Mouse (Mus musculus) midbrain, embryonic 10.5 days (tissue): ENCODE data around the gene Zkscan3. TPM values are rescaled to one million over a fixed set of nuclear protein-coding genes. Genes with fewer than 3 reads are reported as not detected.
"Not testable (repeated sequence)": the region's sequence is repeated elsewhere in the genome, so short reads cannot be mapped to it uniquely, and the experiment has no call there.

Source experiments
- DNase-seq: peaks from one replicate; pipeline ENCODE4 v3.0.0-alpha.2; 2017; ENCODE audit warnings: low spot score
- H3K27ac ChIP-seq: fragments of 300-500 bp; sonication (generic); replicated peaks from 2 replicates; pipeline ENCODE4 v1.5.1; 2016; ENCODE audit warnings: mild to moderate bottlenecking
- H3K27me3 ChIP-seq: fragments of 300-500 bp; sonication (generic); 2 replicates; pipeline ENCODE4 v1.6.1; 2016; ENCODE audit warnings: low read depth, mild to moderate bottlenecking; ENCODE audit not compliant: poor library complexity, severe bottlenecking
- H3K36me3 ChIP-seq: fragments of 300-500 bp; sonication (generic); 2 replicates; pipeline ENCODE4 v1.6.1; 2016; ENCODE audit warnings: mild to moderate bottlenecking, moderate library complexity
- H3K4me1 ChIP-seq: fragments of 300-500 bp; sonication (generic); 2 replicates; pipeline ENCODE4 v1.6.1; 2016
- H3K4me3 ChIP-seq: fragments of 300-500 bp; sonication (generic); 2 replicates; pipeline ENCODE4 v1.5.1; 2016; ENCODE audit warnings: mild to moderate bottlenecking, moderate library complexity
- H3K9me3 ChIP-seq: fragments of 300-500 bp; sonication (generic); replicated peaks from 2 replicates; pipeline ENCODE4 v1.6.1; 2016; ENCODE audit warnings: mild to moderate bottlenecking
- WGBS: fragments of 180-500 bp; shearing (Covaris S2); methylation state at CpG from one replicate; pipeline ENCODE4 v1.1.7; 2016; 5-methylcytosine and 5-hydroxymethylcytosine counted together
- polyA plus RNA-seq: library from polyadenylated mRNA; unstranded; fragments of >200 nt; fragmentation: Nextera tagmentation; extraction: Ambion mirVana; gene quantifications from 2 replicates; pipeline ENCODE4 v1.2.1, GENCODE M21; 2016

Zkscan3 gene
- polyA plus RNA-seq, 1 experiment from 2014 or later = 87.1 TPM

DNA sequence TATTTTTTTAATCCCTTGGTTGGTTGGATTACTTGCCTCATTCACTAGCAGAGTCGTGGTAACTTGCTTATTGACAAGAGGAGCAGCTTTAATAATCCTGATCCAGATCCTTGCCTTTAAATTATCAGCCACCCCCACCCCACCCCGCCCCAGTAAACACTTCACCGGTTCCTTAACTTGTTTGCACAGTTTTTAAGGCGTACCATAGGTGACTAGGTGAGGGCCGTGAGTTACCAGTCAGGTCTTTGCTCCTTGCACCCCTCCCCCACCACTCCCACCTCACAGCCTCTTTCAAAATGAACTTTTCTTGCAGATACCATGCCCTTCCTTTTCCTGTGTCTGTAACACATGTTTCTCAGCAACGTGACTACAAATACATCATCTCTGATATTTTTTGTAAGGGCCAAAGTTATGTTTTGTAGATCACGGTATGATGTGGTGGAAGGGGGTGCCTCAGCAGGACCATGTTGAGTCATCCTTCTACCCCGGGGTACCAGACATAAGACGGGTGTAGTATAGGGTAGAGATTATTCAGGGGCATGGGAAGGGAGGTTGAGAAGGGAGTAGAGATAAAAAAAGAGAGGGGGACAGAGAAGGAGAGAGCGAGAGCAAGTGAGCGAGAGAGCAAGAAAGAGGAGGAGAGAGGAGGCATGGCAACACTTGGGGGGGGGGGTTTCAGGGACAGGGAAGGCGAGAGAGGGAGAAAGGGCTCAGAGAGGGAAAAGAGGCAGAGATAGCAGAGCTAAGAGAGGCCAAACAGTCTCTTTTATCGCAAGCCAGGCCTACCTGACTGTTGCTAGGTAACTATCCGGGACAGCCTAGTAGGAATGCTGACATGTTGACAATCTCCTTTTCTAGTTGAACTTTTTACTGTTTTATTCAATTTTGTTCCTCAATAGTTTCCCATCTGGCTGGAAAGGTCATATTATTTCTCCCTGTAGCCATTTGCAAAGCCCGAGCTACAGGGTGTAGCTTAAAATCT lies 12.0 kb upstream of the Zkscan3 start:
- Histone ChIP-seq H3K27ac (no peak overlapping the region), H3K9me3 (no peaks in the 10 kb centered on the region), H3K36me3 (no peaks in the 10 kb centered on the region), H3K4me3 (no peak overlapping the region), H3K4me1 (peaks cover 7% of the 10 kb centered on the region), H3K27me3 (no peaks in the 10 kb centered on the region)
- DNase-seq = no peak
- 71% methylated on average over 15 of the region's 15 CpGs for WGBS

DNA sequence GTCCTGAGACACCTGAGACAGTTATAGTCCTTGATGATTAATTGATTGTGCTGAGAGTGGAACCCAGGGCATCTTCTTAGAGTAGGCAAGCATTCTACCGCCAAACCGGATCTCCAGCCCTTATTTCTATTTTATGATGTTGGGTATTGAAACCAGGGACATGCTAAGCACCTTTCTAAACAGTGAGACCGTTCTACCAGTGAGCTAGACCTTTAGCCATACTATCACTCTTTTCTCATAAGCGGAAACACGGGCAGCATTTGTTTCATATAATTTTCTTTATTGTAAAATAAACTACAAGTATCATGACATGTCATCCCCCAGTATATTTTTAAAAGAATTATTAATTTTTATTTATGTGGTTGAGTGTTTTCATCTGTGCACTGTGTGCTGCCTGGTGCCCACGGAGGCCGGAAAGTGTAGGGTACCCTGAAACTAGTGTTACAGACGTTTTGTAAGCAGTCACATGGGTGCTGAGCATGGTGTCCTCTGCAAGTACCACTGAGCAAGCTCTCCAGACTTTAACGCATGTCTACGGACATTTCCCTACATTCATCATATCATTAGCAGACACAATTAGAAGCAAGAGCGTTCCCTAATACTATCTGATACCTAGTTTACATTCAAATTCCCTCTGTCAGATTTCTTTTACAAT lies 6.4 kb upstream of the Zkscan3 start:
- WGBS = 54% methylated on average over 11 of the region's 11 CpGs
- Histone ChIP-seq H3K9me3 (no peaks in the 10 kb centered on the region), H3K4me1 (peaks cover 17% of the 10 kb centered on the region), H3K27ac (peak overlapping the region; percentile 87), H3K27me3 (peaks cover 4% of the 10 kb centered on the region; the same call in 1 of the 2 replicates), H3K4me3 (peak overlapping the region; percentile 60), H3K36me3 (no peaks in the 10 kb centered on the region)
- no peak for DNase-seq

DNA sequence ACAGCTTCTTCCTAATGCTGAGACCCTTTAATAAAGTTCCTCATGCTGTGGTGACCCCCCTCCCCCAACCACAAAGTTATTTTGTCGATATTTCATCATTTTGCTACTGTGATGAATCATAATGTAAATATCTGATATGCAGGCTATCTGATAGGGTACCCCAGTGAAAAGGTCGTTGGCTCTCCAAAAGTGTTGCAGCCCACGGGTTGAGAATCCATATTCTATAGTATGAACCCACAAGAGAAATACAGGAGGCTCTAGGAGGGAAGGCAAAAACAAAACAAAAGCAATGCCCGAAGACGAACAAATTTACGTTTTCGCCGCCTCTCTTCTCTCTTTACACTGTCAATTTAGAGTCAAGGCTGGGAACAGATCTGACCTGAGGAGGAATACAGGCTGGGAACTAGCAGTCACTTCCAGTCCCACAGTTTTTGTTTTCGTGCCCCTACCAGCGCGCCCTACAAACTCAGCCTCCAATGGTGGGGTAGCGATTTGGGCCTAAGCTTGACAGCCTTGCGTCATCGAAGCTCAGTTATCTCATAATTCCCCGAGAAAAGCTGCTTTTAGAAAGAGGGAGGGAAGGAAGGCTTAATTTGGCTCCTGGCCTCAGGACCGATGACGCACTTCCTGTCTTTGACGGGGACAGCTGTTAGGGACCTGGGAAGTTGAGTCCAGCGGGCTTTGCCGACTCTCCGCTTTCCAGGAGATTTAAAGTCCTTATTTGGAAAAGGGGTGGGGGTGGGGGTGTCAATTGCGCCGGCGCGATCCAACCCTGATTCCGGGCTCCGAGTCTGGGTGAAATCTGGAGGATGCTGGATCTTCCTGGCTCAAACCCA lies 5.6 kb upstream of the Zkscan3 start:
- Histone ChIP-seq H3K9me3 (no peaks in the 10 kb centered on the region), H3K27ac (peak overlapping the region; percentile 87), H3K4me1 (peaks cover 17% of the 10 kb centered on the region), H3K36me3 (no peaks in the 10 kb centered on the region), H3K4me3 (peak overlapping the region; percentile 60), H3K27me3 (peaks cover 4% of the 10 kb centered on the region; the same call in 1 of the 2 replicates)
- peak; percentile 77 for DNase-seq
- WGBS = 4% methylated on average over 27 of the region's 27 CpGs

DNA sequence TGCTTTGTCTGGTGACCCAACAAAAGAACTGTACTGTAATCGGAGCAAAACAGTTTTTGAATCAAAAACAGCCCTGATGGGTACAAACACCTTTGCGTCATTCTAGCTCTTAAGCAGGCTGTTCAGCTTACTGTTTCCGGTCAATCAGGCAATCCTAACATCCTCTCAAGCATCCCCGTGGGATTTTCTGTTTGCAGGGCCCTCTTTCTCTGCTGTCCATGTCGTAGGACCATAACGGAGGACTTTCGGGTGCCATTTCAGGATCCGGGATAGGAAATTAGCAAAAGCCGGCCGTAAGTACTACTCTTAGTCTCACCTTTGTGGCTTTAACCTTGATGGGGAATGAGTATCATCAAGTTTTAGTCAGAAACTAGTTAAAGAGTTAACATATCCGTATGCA lies 4.8 kb upstream of the Zkscan3 start:
- 79% methylated on average over 11 of the region's 11 CpGs for WGBS
- peaks cover 17% of the 10 kb centered on the region for H3K4me1 ChIP-seq
- peaks cover 4% of the 10 kb centered on the region; the same call in 1 of the 2 replicates for H3K27me3 ChIP-seq
- H3K4me3 ChIP-seq = peak overlapping the region; percentile 60; the same call in 1 of the 2 replicates
- DNase-seq = no peak
- no peak overlapping the region; the same call in 1 of the 2 replicates for H3K27ac ChIP-seq
- H3K9me3 ChIP-seq = no peaks in the 10 kb centered on the region
- H3K36me3 ChIP-seq = no peaks in the 10 kb centered on the region

DNA sequence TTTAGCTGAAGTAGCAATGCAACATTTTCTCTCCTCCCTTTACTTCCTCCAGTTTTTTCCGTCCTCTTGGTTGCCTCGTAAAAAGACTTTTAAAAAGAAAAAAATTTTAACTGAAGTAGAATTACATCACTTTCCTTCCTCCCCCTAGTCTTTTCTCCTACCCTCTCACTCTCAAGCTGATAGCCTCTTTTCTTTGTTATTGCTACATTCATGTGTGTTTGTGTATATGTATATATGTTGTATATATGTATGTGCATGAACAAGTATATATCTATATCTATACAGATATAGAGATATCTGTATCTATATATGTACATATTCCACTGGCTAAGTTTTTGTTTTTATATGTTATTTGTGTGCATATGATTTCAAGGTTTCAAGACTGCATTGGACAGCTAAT lies 293 bp upstream of the Zkscan3 start:
- H3K4me3 ChIP-seq = peak overlapping the region; percentile 88
- H3K27me3 ChIP-seq = peaks cover 4% of the 10 kb centered on the region; the same call in 1 of the 2 replicates
- H3K27ac ChIP-seq = peak overlapping the region; percentile 93
- WGBS = 0% methylated on average over 2 of the region's 2 CpGs
- peaks cover 21% of the 10 kb centered on the region for H3K4me1 ChIP-seq
- no peaks in the 10 kb centered on the region for H3K9me3 ChIP-seq
- H3K36me3 ChIP-seq = peaks cover 24% of the 10 kb centered on the region
- no peak for DNase-seq

DNA sequence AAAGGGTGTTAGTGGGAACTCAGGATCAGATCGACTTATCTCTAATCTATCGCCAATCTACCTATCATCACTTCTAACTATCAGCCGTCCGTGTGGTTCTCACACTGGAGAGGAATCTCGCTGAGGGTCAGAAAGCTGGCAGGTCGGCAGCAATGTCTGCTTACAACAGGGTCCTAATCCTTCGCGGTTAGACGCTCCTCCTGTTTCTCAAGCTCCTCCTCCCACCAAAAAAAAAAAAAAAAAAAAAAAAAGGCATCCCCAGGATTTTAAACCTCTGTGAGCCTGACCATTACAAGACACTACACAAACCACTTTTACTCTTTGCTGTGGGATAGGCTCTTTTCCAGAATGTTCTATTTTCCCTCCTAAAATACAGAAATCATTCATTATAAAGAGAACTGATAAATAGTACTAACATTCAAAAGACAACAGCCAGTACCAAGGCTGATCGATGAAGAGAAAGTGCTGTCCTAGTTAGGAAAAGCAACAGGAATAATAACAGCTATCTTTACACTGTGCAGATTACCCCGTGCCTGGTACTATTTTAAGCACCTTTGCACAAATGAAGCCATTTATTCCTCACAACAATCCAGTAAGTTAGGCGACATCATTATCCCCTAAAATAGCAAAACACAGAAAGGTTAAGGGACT lies 794 bp downstream of the Zkscan3 start:
- H3K36me3 ChIP-seq = peaks cover 34% of the 10 kb centered on the region
- no peaks in the 10 kb centered on the region for H3K9me3 ChIP-seq
- DNase-seq = peak; percentile 13
- peak overlapping the region; percentile 88 for H3K4me3 ChIP-seq
- peaks cover 17% of the 10 kb centered on the region for H3K4me1 ChIP-seq
- H3K27me3 ChIP-seq = no peaks in the 10 kb centered on the region; the same call in 1 of the 2 replicates
- H3K27ac ChIP-seq = peak overlapping the region; percentile 93
- 13% methylated on average over 12 of the region's 12 CpGs for WGBS

DNA sequence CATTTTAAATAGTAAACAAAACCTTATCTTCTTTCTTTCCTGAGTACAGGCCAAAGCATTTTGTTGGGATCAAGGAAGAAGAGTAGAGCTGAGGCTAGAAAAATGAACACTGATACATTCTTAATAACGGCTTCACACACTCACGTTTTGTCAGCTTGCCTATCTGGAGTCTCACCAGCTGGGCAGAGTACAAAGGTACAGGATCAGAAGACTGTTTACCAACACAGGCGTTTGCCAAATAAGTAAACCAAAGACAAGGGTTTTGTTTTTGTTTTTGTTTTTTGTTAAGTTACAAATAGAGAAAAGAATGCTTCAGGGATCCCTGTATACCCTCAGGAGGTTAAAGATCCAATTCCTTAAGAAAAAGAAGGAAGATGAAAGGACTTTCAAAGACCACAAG lies 1.4 kb downstream of the Zkscan3 start:
- 87% methylated on average over 3 of the region's 3 CpGs for WGBS
- Histone ChIP-seq H3K36me3 (peaks cover 40% of the 10 kb centered on the region), H3K9me3 (no peaks in the 10 kb centered on the region), H3K27me3 (no peaks in the 10 kb centered on the region; the same call in 1 of the 2 replicates), H3K4me3 (peak overlapping the region; percentile 88), H3K4me1 (peaks cover 17% of the 10 kb centered on the region), H3K27ac (no peak overlapping the region)
- no peak for DNase-seq

DNA sequence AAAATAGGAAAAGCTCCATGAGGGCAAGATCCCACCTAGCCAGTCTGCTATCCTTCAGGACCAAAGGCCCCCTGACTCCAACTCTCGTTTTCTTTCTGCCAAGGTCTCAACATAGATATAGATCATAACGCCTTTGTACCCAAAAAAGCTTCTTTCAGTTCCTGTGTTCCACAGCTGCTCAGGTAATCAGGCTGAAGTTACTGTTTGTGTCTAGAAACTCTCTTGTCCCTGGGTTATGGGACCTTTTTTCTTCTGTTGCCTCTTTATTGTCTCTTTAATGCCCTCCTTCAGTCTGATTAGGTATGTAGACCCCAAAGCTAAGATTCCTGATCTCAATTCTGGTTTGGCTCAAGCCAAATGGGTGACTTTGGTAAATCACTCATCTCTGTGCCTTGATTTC lies 5.1 kb downstream of the Zkscan3 start:
- Histone ChIP-seq H3K27me3 (no peaks in the 10 kb centered on the region), H3K27ac (no peak overlapping the region), H3K9me3 (0 out of 2 replicates have a peak, but pooled peaks cover 2% of the 10 kb centered on the region), H3K36me3 (peaks cover 77% of the 10 kb centered on the region), H3K4me3 (no peak overlapping the region), H3K4me1 (peaks cover 17% of the 10 kb centered on the region)
- 91% methylated on average over 2 of the region's 2 CpGs for WGBS
- DNase-seq = no peak

DNA sequence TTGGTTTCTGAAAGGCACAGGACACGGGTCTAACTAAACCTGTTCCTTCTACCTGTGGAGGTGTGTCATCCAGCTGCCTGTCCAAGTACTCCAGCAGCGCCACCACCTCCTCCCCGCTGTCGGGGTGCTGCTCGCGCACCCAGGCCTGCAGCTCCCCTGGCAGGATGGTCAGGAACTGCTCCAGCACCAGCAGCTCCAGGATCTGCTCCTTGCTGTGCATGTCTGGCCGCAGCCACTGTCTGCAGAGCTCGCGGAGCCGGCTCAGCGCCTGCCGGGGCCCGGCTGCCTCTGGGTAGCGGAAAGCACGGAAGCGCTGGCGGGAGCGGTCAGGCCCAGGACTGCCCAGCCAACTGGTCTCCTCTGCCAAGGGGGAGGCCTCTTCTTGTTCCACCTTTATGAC lies 6.5 kb downstream of the Zkscan3 start:
- H3K4me1 ChIP-seq, DNase-seq, H3K27me3 ChIP-seq, H3K9me3 ChIP-seq, H3K4me3 ChIP-seq, H3K27ac ChIP-seq: not testable (repeated sequence)
- peaks cover 91% of the 10 kb centered on the region for H3K36me3 ChIP-seq
- 93% methylated on average over 18 of the region's 18 CpGs for WGBS

DNA sequence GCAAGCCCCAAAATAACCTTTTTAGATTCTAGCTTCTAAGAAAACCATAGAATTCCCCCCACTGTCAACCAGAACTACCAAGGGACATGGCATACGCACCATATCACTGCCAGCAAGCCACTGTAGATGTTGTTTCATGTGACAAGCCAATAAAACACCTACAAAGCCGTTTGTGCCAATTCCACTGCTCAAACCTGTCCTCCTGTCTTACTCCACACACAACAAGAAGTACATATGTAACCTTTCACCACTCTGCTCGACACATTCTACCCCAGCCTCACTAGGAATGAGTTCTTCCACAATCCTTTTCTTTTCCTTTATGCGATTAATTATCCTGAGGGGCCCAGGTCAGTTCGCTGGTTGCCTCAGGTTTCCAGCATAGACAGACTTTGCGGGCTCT lies 6.9 kb downstream of the Zkscan3 start:
- Histone ChIP-seq H3K27me3 (no peaks in the 10 kb centered on the region), H3K9me3 (0 out of 2 replicates have a peak, but pooled peaks cover 3% of the 10 kb centered on the region), H3K4me1 (peaks cover 4% of the 10 kb centered on the region), H3K27ac (no peak overlapping the region), H3K4me3 (no peak overlapping the region), H3K36me3 (peaks cover 91% of the 10 kb centered on the region)
- WGBS = 96% methylated on average over 6 of the region's 6 CpGs
- no peak for DNase-seq

DNA sequence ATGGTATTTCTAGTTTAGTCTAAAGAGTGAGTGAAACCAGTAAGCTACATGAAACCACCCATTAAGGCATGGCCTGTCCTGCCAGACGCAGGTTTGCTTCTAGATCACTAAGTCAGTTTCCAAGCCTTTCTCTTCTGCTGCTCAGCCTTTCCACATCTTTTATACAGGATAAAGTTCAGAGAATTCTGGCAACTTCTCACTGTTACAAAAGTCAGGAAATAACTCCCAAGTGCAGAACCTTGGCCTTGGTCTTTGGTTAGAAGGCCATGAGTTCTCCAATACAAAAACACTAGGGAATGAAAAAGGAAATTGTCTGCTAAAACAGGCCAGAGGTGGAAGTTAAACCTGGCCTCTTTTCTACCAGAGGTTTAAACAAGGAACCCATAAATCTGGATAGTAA lies 7.3 kb downstream of the Zkscan3 start:
- WGBS = 98% methylated on average over 1 of the region's 1 CpGs
- H3K36me3 ChIP-seq = peaks cover 91% of the 10 kb centered on the region

DNA sequence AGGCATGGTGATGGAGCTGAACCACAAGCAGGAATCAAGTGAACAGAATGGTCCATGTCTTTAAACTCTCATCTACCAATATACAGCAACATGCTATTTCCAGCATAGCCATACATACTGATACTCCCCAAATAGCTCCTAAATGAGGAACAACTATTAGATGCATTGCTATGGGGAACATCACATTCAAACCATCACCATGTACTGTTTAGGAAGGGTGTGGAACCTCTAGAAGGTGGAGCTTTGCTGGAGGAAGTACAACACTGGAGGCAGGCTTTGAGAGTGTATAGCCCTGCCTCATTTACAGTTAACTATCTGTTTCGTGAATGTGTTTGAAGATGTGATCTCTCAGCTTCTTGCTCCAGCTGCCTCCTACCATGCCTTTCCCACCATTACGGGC lies 24.8 kb downstream of the Zkscan3 start:
- Histone ChIP-seq H3K9me3 (no peaks in the 10 kb centered on the region), H3K27me3 (no peaks in the 10 kb centered on the region), H3K36me3 (peaks cover 6% of the 10 kb centered on the region; the same call in 1 of the 2 replicates), H3K4me1 (no peaks in the 10 kb centered on the region), H3K4me3 (no peak overlapping the region), H3K27ac (no peak overlapping the region)
- no peak for DNase-seq
- WGBS = 88% methylated on average over 2 of the region's 2 CpGs

More for the DNA sequence above, 7.3 kb downstream of the Zkscan3 start:
- Histone ChIP-seq H3K9me3 (0 out of 2 replicates have a peak, but pooled peaks cover 3% of the 10 kb centered on the region), H3K27me3 (no peaks in the 10 kb centered on the region), H3K4me3 (no peak overlapping the region), H3K27ac (no peak overlapping the region), H3K4me1 (no peaks in the 10 kb centered on the region; the same call in 1 of the 2 replicates)
- DNase-seq = no peak
